Mouse (Mus musculus) neural tube, embryonic 15.5 days (tissue): ENCODE measurements around the gene Pheta2. TPM values are rescaled to one million over a fixed set of nuclear protein-coding genes. Genes with fewer than 3 reads are reported as not detected.
A peak's percentile ranks its signal among the peaks of the same experiment; 100 is the strongest.

Experiments used
- ATAC-seq: fragments of 200-750 bp; cut with Nextera tagmentation; 2 replicates; pipeline ENCODE4 v1.8.0; 2017; ENCODE audit warnings: mild to moderate bottlenecking, moderate TSS enrichment, moderate library complexity; ENCODE audit not compliant: low FRiP score
- H3K27ac ChIP-seq: fragments of 300-500 bp; sonication (generic); replicated peaks from 2 replicates; pipeline ENCODE4 v1.5.1; 2015; ENCODE audit warnings: mild to moderate bottlenecking, inconsistent platforms
- H3K27me3 ChIP-seq: fragments of 300-500 bp; sonication (generic); replicated peaks from 2 replicates; pipeline ENCODE4 v1.6.1; 2015; ENCODE audit warnings: inconsistent platforms
- H3K36me3 ChIP-seq: fragments of 300-500 bp; sonication (generic); 2 replicates; pipeline ENCODE4 v1.6.1; 2015; ENCODE audit warnings: inconsistent platforms
- H3K4me1 ChIP-seq: fragments of 300-500 bp; sonication (generic); 2 replicates; pipeline ENCODE4 v1.6.1; 2015; ENCODE audit warnings: inconsistent platforms
- H3K4me2 ChIP-seq: fragments of 300-500 bp; sonication (generic); 2 replicates; pipeline ENCODE4 v1.6.1; 2015; ENCODE audit warnings: inconsistent platforms, mild to moderate bottlenecking, moderate library complexity
- H3K4me3 ChIP-seq: fragments of 300-500 bp; sonication (generic); replicated peaks from 2 replicates; pipeline ENCODE4 v1.5.1; 2015; ENCODE audit warnings: mild to moderate bottlenecking, inconsistent platforms
- H3K9ac ChIP-seq: fragments of 300-500 bp; sonication (generic); replicated peaks from 2 replicates; pipeline ENCODE4 v1.6.1; 2015; ENCODE audit warnings: mild to moderate bottlenecking, inconsistent platforms
- H3K9me3 ChIP-seq: fragments of 300-500 bp; sonication (generic); replicated peaks from 2 replicates; pipeline ENCODE4 v1.6.1; 2016; ENCODE audit warnings: inconsistent platforms
- WGBS: fragments of 180-500 bp; shearing (Covaris S2); methylation state at CpG from one replicate; pipeline ENCODE4 v1.1.7; 2015; ENCODE audit warnings: mixed read lengths; 5-methylcytosine and 5-hydroxymethylcytosine counted together
- polyA plus RNA-seq: library from polyadenylated mRNA; unstranded; fragments of >200 nt; fragmentation: Nextera tagmentation; extraction: Ambion mirVana; gene quantifications from 2 replicates; pipeline ENCODE4 v1.2.1, GENCODE M21; 2015

Pheta2 gene
- polyA plus RNA-seq, 1 experiment from 2014 or later: 2.4 TPM

- H3K9me3 ChIP-seq: no peaks in the 10 kb centered on the region
- peaks cover 26% of the 10 kb centered on the region for H3K4me1 ChIP-seq
- H3K27ac ChIP-seq: no peak overlapping the region
- peaks cover 23% of the 10 kb centered on the region for H3K36me3 ChIP-seq
- peaks cover 14% of the 10 kb centered on the region for H3K27me3 ChIP-seq
- no peak overlapping the region for H3K4me3 ChIP-seq
- 86% methylated on average over 6 of the region's 6 CpGs for WGBS
- no peak overlapping the region for H3K9ac ChIP-seq
- H3K4me2 ChIP-seq: no peak overlapping the region
- no peak for ATAC-seq
These were observed 6.2 kb downstream of the Pheta2 start for GRCm38 (mm10) chr15:82344971-82345370.

- Histone ChIP-seq H3K4me1 (peaks cover 25% of the 10 kb centered on the region), H3K9me3 (no peaks in the 10 kb centered on the region), H3K36me3 (peaks cover 31% of the 10 kb centered on the region), H3K4me2 (peak overlapping the region; percentile 83), H3K27ac (peak overlapping the region; percentile 96), H3K4me3 (peak overlapping the region; percentile 74), H3K9ac (peak overlapping the region; percentile 73), H3K27me3 (peaks cover 4% of the 10 kb centered on the region)
- WGBS: under 1% methylated on average over 47 of the region's 51 CpGs
- ATAC-seq: peak; percentile 99
These were observed 7.2 kb downstream of the Pheta2 start for GRCm38 (mm10) chr15:82345820-82346470.

GRCm38 (mm10) chr15:82346580-82347302 lies 8.0 kb downstream of the Pheta2 start:
- H3K27me3 ChIP-seq: no peaks in the 10 kb centered on the region
- no peak for ATAC-seq

GRCm38 (mm10) chr15:82347303-82347676 lies 8.5 kb downstream of the Pheta2 start:
- H3K36me3 ChIP-seq: peaks cover 33% of the 10 kb centered on the region
- no peaks in the 10 kb centered on the region for H3K27me3 ChIP-seq
- peak overlapping the region; percentile 74 for H3K4me3 ChIP-seq
- H3K4me1 ChIP-seq: peaks cover 34% of the 10 kb centered on the region
- H3K4me2 ChIP-seq: peak overlapping the region; percentile 83
- WGBS: 87% methylated on average over 4 of the region's 4 CpGs
- no peaks in the 10 kb centered on the region for H3K9me3 ChIP-seq
- peak overlapping the region; percentile 56; the same call in 1 of the 2 replicates for H3K9ac ChIP-seq
- ATAC-seq: no peak
- H3K27ac ChIP-seq: no peak overlapping the region

More at GRCm38 (mm10) chr15:82346580-82347302, 8.0 kb downstream of the Pheta2 start:
- Histone ChIP-seq H3K4me3 (peak overlapping the region; percentile 74), H3K4me1 (peaks cover 28% of the 10 kb centered on the region), H3K9ac (peak overlapping the region; percentile 56), H3K9me3 (no peaks in the 10 kb centered on the region), H3K27ac (peak overlapping the region; percentile 96), H3K4me2 (peak overlapping the region; percentile 83), H3K36me3 (peaks cover 33% of the 10 kb centered on the region)
- WGBS: 60% methylated on average over 14 of the region's 14 CpGs

- no peak overlapping the region for H3K27ac ChIP-seq
- H3K36me3 ChIP-seq: peaks cover 33% of the 10 kb centered on the region
- peak overlapping the region; percentile 83 for H3K4me2 ChIP-seq
- H3K4me3 ChIP-seq: no peak overlapping the region
- WGBS: 90% methylated on average over 12 of the region's 12 CpGs
- no peaks in the 10 kb centered on the region for H3K9me3 ChIP-seq
- H3K4me1 ChIP-seq: peaks cover 40% of the 10 kb centered on the region
- H3K27me3 ChIP-seq: no peaks in the 10 kb centered on the region
- no peak overlapping the region for H3K9ac ChIP-seq
- ATAC-seq: no peak
These were observed 9.1 kb downstream of the Pheta2 start for GRCm38 (mm10) chr15:82347852-82348251.

- H3K36me3 ChIP-seq: peaks cover 33% of the 10 kb centered on the region
- no peak for ATAC-seq
These were observed 9.7 kb downstream of the Pheta2 start for GRCm38 (mm10) chr15:82348258-82348998.

GRCm38 (mm10) chr15:82348999-82349341 lies 10.2 kb downstream of the Pheta2 start:
- H3K4me3 ChIP-seq: no peak overlapping the region

More at GRCm38 (mm10) chr15:82348258-82348998, 9.7 kb downstream of the Pheta2 start:
- Histone ChIP-seq H3K27me3 (no peaks in the 10 kb centered on the region), H3K4me3 (no peak overlapping the region), H3K9me3 (no peaks in the 10 kb centered on the region), H3K9ac (no peak overlapping the region), H3K27ac (no peak overlapping the region; the same call in 1 of the 2 replicates), H3K4me2 (no peak overlapping the region), H3K4me1 (peaks cover 45% of the 10 kb centered on the region)
- 93% methylated on average over 8 of the region's 8 CpGs for WGBS

GRCm38 (mm10) chr15:82350349-82350748 lies 11.6 kb downstream of the Pheta2 start:
- 89% methylated on average over 4 of the region's 4 CpGs for WGBS
- peaks cover 54% of the 10 kb centered on the region for H3K4me1 ChIP-seq

More at GRCm38 (mm10) chr15:82348999-82349341, 10.2 kb downstream of the Pheta2 start:
- ATAC-seq: no peak
- 83% methylated on average over 2 of the region's 2 CpGs for WGBS
- Histone ChIP-seq H3K9ac (no peak overlapping the region), H3K27ac (no peak overlapping the region), H3K27me3 (no peaks in the 10 kb centered on the region), H3K4me2 (no peak overlapping the region), H3K4me1 (peaks cover 46% of the 10 kb centered on the region), H3K36me3 (peaks cover 33% of the 10 kb centered on the region), H3K9me3 (no peaks in the 10 kb centered on the region)

GRCm38 (mm10) chr15:82351480-82351879 lies 12.7 kb downstream of the Pheta2 start:
- ATAC-seq: no peak

More at GRCm38 (mm10) chr15:82350349-82350748, 11.6 kb downstream of the Pheta2 start:
- Histone ChIP-seq H3K27me3 (no peaks in the 10 kb centered on the region), H3K4me3 (no peak overlapping the region), H3K4me2 (no peak overlapping the region), H3K27ac (no peak overlapping the region), H3K36me3 (peaks cover 33% of the 10 kb centered on the region), H3K9ac (no peak overlapping the region), H3K9me3 (no peaks in the 10 kb centered on the region)
- no peak for ATAC-seq

GRCm38 (mm10) chr15:82353078-82353744 lies 14.5 kb downstream of the Pheta2 start:
- peak overlapping the region; percentile 92 for H3K27ac ChIP-seq
- 0 out of 2 replicates have a peak, but pooled peaks have one; percentile 1 for ATAC-seq
- H3K4me1 ChIP-seq: peaks cover 36% of the 10 kb centered on the region
- no peaks in the 10 kb centered on the region for H3K9me3 ChIP-seq
- peak overlapping the region; percentile 99 for H3K9ac ChIP-seq
- no peaks in the 10 kb centered on the region for H3K27me3 ChIP-seq
- H3K4me2 ChIP-seq: peak overlapping the region; percentile 90
- H3K4me3 ChIP-seq: peak overlapping the region; percentile 94
- peaks cover 27% of the 10 kb centered on the region for H3K36me3 ChIP-seq
- WGBS: 29% methylated on average over 14 of the region's 14 CpGs

More at GRCm38 (mm10) chr15:82351480-82351879, 12.7 kb downstream of the Pheta2 start:
- Histone ChIP-seq H3K4me3 (no peak overlapping the region), H3K9me3 (no peaks in the 10 kb centered on the region), H3K4me1 (peaks cover 53% of the 10 kb centered on the region), H3K36me3 (peaks cover 33% of the 10 kb centered on the region), H3K27me3 (no peaks in the 10 kb centered on the region), H3K9ac (no peak overlapping the region), H3K27ac (no peak overlapping the region), H3K4me2 (0 out of 2 replicates have a peak overlapping the region, but pooled peaks have one; percentile 1)
- WGBS: 84% methylated on average over 3 of the region's 3 CpGs

GRCm38 (mm10) chr15:82353745-82354113 lies 15.0 kb downstream of the Pheta2 start:
- peaks cover 22% of the 10 kb centered on the region for H3K36me3 ChIP-seq
- peak overlapping the region; percentile 90 for H3K4me2 ChIP-seq
- ATAC-seq: peak; percentile 49
- under 1% methylated on average over 23 of the region's 23 CpGs for WGBS
- H3K27ac ChIP-seq: peak overlapping the region; percentile 92
- H3K9me3 ChIP-seq: no peaks in the 10 kb centered on the region
- no peaks in the 10 kb centered on the region for H3K27me3 ChIP-seq
- peak overlapping the region; percentile 99 for H3K9ac ChIP-seq
- H3K4me3 ChIP-seq: peak overlapping the region; percentile 94
- H3K4me1 ChIP-seq: peaks cover 34% of the 10 kb centered on the region
